Mouse (Mus musculus) MEL (cell line): ENCODE measurements at regions not wholly inside any gene's neighbourhood (a gene's known extent, or its start where the extent isn't known, plus 50 kb on each side); places are given as distances from the start of the nearest gene placed in this dataset.

Experiments used
- DNase-seq: peaks from one replicate; pipeline ENCODE4 v3.0.0; 2011; ENCODE audit warnings: low read depth, low spot score
- H3K27ac ChIP-seq: 2 replicates; pipeline ENCODE4 v1.5.1; 2012; ENCODE audit warnings: low read depth, mild to moderate bottlenecking, control low read depth, low read length, moderate library complexity; ENCODE audit not compliant: control insufficient read depth
- H3K27me3 ChIP-seq, 2 experiments: fragments of 150-350 bp in 1 of 2; sonication (generic) in 1 of 2; 2 replicates each; pipeline ENCODE4 v1.6.1; 2012; ENCODE audit warnings: low read length in 2 of 2, mild to moderate bottlenecking in 2 of 2, improper control_type of control experiment in 1 of 2, moderate library complexity in 1 of 2; ENCODE audit not compliant: insufficient read depth in 2 of 2, control insufficient read depth in 1 of 2
- H3K36me3 ChIP-seq, 2 experiments: 2 replicates each; pipeline ENCODE4 v1.6.1; 2012 to 2014; ENCODE audit warnings: low read length in 2 of 2, improper control_type of control experiment in 1 of 2, inconsistent platforms in 1 of 2, mild to moderate bottlenecking in 1 of 2; ENCODE audit not compliant: insufficient read depth in 2 of 2, control insufficient read depth in 1 of 2
- H3K4me1 ChIP-seq, 2 experiments: fragments of 150-350 bp in 1 of 2; sonication (generic) in 1 of 2; 2 replicates each; pipeline ENCODE4 v1.6.1; 2012; ENCODE audit warnings: low read length in 2 of 2, improper control_type of control experiment in 1 of 2, mild to moderate bottlenecking in 1 of 2; ENCODE audit not compliant: insufficient read depth in 2 of 2, control insufficient read depth in 1 of 2
- H3K4me3 ChIP-seq, 2 experiments: fragments of 150-350 bp in 1 of 2; sonication (generic) in 1 of 2; 2 replicates each; pipeline ENCODE4 v1.5.1; 2012; ENCODE audit warnings: low read depth in 2 of 2, low read length in 2 of 2, mild to moderate bottlenecking in 2 of 2, moderate library complexity in 2 of 2, control low read depth in 1 of 2, improper control_type of control experiment in 1 of 2; ENCODE audit not compliant: control insufficient read depth in 1 of 2, insufficient read depth in 1 of 2
- H3K79me2 ChIP-seq: 2 replicates; pipeline ENCODE4 v1.6.1; 2012; ENCODE audit warnings: mild to moderate bottlenecking, low read length, moderate library complexity; ENCODE audit not compliant: control insufficient read depth, poor library complexity, insufficient read depth
- H3K9ac ChIP-seq: 2 replicates; pipeline ENCODE4 v1.6.1; 2012; ENCODE audit warnings: low read depth, mild to moderate bottlenecking, control low read depth, low read length, moderate library complexity; ENCODE audit not compliant: control insufficient read depth, poor library complexity, severe bottlenecking
- H3K9me3 ChIP-seq: fragments of 150-350 bp; sonication (generic); replicated peaks from 2 replicates; pipeline ENCODE4 v1.6.1; 2012; ENCODE audit warnings: mild to moderate bottlenecking, low read length, improper control_type of control experiment, moderate library complexity; ENCODE audit not compliant: insufficient read depth
- CTCF ChIP-seq, 3 experiments: IDR thresholded peaks in 2 of 3; conservative IDR thresholded peaks in 1 of 3; 2 replicates each; pipeline ENCODE4 v1.5.1; 2011 to 2012; ENCODE audit warnings: low read length in 3 of 3, low read depth in 2 of 3, mild to moderate bottlenecking in 2 of 3, improper control_type of control experiment in 1 of 3, inconsistent platforms in 1 of 3, mixed read lengths in 1 of 3, moderate library complexity in 1 of 3; ENCODE audit not compliant: control insufficient read depth in 1 of 3, insufficient read depth in 1 of 3, poor library complexity in 1 of 3, severe bottlenecking in 1 of 3
- ELF1 ChIP-seq: IDR thresholded peaks from 2 replicates; pipeline ENCODE4 v1.6.1; 2014; ENCODE audit warnings: low read depth, mild to moderate bottlenecking, inconsistent platforms, low read length, improper control_type of control experiment, moderate library complexity
- EP300 ChIP-seq, 2 experiments: IDR thresholded peaks; 2 replicates each; pipeline ENCODE4 v1.6.1; 2011; ENCODE audit warnings: improper control_type of control experiment in 2 of 2, low read length in 2 of 2, low read depth in 1 of 2, mild to moderate bottlenecking in 1 of 2
- GATA1 ChIP-seq: IDR thresholded peaks from 2 replicates; pipeline ENCODE4 v1.6.1; 2011; ENCODE audit warnings: low read depth, low read length, improper control_type of control experiment
- HCFC1 ChIP-seq: IDR thresholded peaks from 2 replicates; pipeline ENCODE4 v1.6.1; 2012; ENCODE audit warnings: low read depth, mild to moderate bottlenecking, inconsistent platforms, low read length, improper control_type of control experiment, moderate library complexity
- MAFK ChIP-seq: IDR thresholded peaks from 2 replicates; pipeline ENCODE4 v1.6.1; 2011; ENCODE audit warnings: low read depth, mild to moderate bottlenecking, low read length, improper control_type of control experiment, borderline replicate concordance
- MAX ChIP-seq: IDR thresholded peaks from 2 replicates; pipeline ENCODE4 v1.6.1; 2011; ENCODE audit warnings: low read length, improper control_type of control experiment
- MXI1 ChIP-seq: IDR thresholded peaks from 2 replicates; pipeline ENCODE4 v1.6.1; 2011; ENCODE audit warnings: mild to moderate bottlenecking, low read depth, low read length, improper control_type of control experiment
- MYC ChIP-seq: IDR thresholded peaks from 2 replicates; pipeline ENCODE4 v1.6.1; 2011; ENCODE audit warnings: low read depth, mild to moderate bottlenecking, low read length, improper control_type of control experiment, moderate library complexity
- NRF1 ChIP-seq: IDR thresholded peaks from 2 replicates; pipeline ENCODE4 v1.6.1; 2014; ENCODE audit warnings: low read depth, mild to moderate bottlenecking, inconsistent platforms, low read length, improper control_type of control experiment, moderate library complexity; ENCODE audit not compliant: poor library complexity, insufficient read depth, severe bottlenecking
- POLR2AphosphoS2 ChIP-seq: IDR thresholded peaks from 2 replicates; pipeline ENCODE4 v1.6.1; 2011; ENCODE audit warnings: low read length, improper control_type of control experiment
- SIN3A ChIP-seq: IDR thresholded peaks from 2 replicates; pipeline ENCODE4 v1.6.1; 2012; ENCODE audit warnings: low read length, improper control_type of control experiment, inconsistent platforms
- TBP ChIP-seq: IDR thresholded peaks from 2 replicates; pipeline ENCODE4 v1.8.0; 2011; ENCODE audit warnings: low read depth, low read length, improper control_type of control experiment
- UBTF ChIP-seq: IDR thresholded peaks from 2 replicates; pipeline ENCODE4 v1.6.1; 2012; ENCODE audit warnings: low read depth, mild to moderate bottlenecking, inconsistent platforms, low read length, improper control_type of control experiment, moderate library complexity, borderline replicate concordance; ENCODE audit not compliant: insufficient read depth
- USF2 ChIP-seq, 2 experiments: IDR thresholded peaks; 2 replicates each; pipeline ENCODE4 v1.6.1; 2011 to 2012; ENCODE audit warnings: improper control_type of control experiment in 2 of 2, low read length in 2 of 2, borderline replicate concordance in 1 of 2, inconsistent platforms in 1 of 2, low read depth in 1 of 2, mild to moderate bottlenecking in 1 of 2; ENCODE audit not compliant: insufficient read depth in 1 of 2
- ZKSCAN1 ChIP-seq: IDR thresholded peaks from 2 replicates; pipeline ENCODE4 v1.6.1; 2012; ENCODE audit warnings: low read depth, mild to moderate bottlenecking, inconsistent platforms, low read length, improper control_type of control experiment, moderate library complexity

DNA sequence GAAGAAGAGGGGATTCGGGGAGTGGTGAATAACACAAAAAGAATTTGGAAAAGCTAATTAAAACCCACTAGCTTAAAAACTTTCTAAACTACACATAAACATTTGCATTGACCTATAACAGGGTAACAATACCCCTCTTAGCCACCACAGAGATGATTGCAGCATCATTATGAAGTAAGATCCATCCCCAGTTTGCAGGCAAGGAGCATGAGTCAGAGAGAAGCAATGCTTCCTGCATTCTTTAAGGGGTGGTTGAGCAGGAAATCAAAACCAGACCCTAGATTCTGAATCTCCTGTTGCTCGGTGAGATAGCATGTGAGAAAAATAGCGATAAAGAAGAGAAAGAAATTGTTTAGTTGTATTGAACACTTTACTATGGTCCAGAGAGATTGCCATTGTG lies 2680.3 kb downstream of the Poteg start:
- no peak for TF ChIP-seq USF2 (IDR thresholded peaks at IDR 0.05; ENCODE audit: borderline replicate concordance in 1 of 2, insufficient read depth in 1 of 2, low read depth in 1 of 2, low read length in 2 of 2)
- TF ChIP-seq MYC = no peak
- no peak for TF ChIP-seq ELF1
- TF ChIP-seq UBTF = no peak
- TF ChIP-seq POLR2AphosphoS2 = no peak
- TF ChIP-seq CTCF (IDR thresholded peaks at IDR 0.05 in 2 of 3, conservative IDR thresholded peaks at IDR 0.05 in 1 of 3; ENCODE audit: control insufficient read depth in 1 of 3, insufficient read depth in 1 of 3, low read depth in 2 of 3, low read length in 3 of 3, poor library complexity in 1 of 3, severe bottlenecking in 1 of 3) = no peak
- no peak for TF ChIP-seq SIN3A
- no peak for TF ChIP-seq ZKSCAN1
- TF ChIP-seq HCFC1 = no peak
- no peak for TF ChIP-seq TBP
- TF ChIP-seq MXI1 = no peak
- no peak for TF ChIP-seq GATA1
- no peak for TF ChIP-seq NRF1
- no peak for TF ChIP-seq MAX
- H3K9me3 ChIP-seq = no peaks in the 10 kb centered on the region
- H3K27me3 ChIP-seq = no peaks in the 10 kb centered on the region
- no peak for DNase-seq
- no peak overlapping the region for H3K9ac ChIP-seq
- H3K27ac ChIP-seq = no peak overlapping the region
- H3K36me3 ChIP-seq = no peaks in the 10 kb centered on the region
- H3K4me3 ChIP-seq = no peak overlapping the region
- no peaks in the 10 kb centered on the region for H3K4me1 ChIP-seq
- H3K79me2 ChIP-seq = no peaks in the 10 kb centered on the region

GRCm38 (mm10) chr8:30134999-30135398 lies 2687.5 kb downstream of the Poteg start:
- no peaks in the 10 kb centered on the region for H3K4me1 ChIP-seq
- no peaks in the 10 kb centered on the region for H3K36me3 ChIP-seq
- no peaks in the 10 kb centered on the region for H3K9me3 ChIP-seq
- no peak for DNase-seq
- H3K9ac ChIP-seq = no peak overlapping the region
- TF ChIP-seq MAFK (no peak), EP300 (IDR thresholded peaks at IDR 0.05; ENCODE audit: low read depth in 1 of 2, low read length in 2 of 2) (no peak)
- TF ChIP-seq, all 39 proteins: peak for 0
- Histone ChIP-seq H3K27me3 (no peaks in the 10 kb centered on the region), H3K27ac (no peak overlapping the region), H3K79me2 (no peaks in the 10 kb centered on the region), H3K4me3 (no peak overlapping the region)
